Mouse (Mus musculus): ENCODE measurements around the gene Npb. TPM values are rescaled to one million over a fixed set of nuclear protein-coding genes. Genes with fewer than 3 reads are reported as not detected.
A peak's percentile ranks its signal among the peaks of the same experiment; 100 is the strongest.

Npb gene
- total and polyA plus RNA-seq, 3 experiments: not detected

DNA sequence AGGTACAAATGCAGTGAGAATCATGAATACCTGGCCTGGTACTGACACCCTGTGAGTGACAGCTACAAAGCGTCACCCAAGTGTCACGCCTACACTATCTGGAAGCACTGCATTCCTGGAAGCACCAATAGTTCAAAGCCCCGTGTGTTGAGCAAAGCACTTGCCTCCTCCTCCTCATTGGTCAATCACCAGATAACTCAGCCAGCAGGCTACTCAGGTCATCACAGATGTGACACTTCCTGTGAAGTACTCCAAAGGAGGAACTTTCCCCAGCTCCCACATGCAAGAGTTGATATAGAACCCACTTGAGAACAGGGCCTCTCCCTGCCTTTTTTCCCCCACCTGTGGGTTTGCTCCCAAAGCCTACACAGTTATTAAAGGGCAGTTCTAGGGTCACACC, 37.2 kb upstream of the Npb start:
- Histone ChIP-seq H3K36me3 (ENCODE audit: control insufficient read depth, insufficient read depth, low read length) (no peaks in the 10 kb centered on the region; the same call in 1 of the 2 replicates), H3K4me1 (ENCODE audit: control insufficient read depth, insufficient read depth, low read length) (peaks cover 6% of the 10 kb centered on the region), H3K27ac (no peak overlapping the region), H3K27me3 (ENCODE audit: control insufficient read depth, insufficient read depth, low read length) (no peaks in the 10 kb centered on the region), H3K79me2 (replicated peaks; ENCODE audit: control insufficient read depth, insufficient read depth, low read length) (peaks cover 1% of the 10 kb centered on the region), H3K4me3 (no peak overlapping the region; the same call in 1 of the 2 replicates), H3K9ac (ENCODE audit: low read depth, low read length) (no peak overlapping the region)
- WGBS: 54% methylated on average over 3 of the region's 3 CpGs
- TF ChIP-seq EP300 (IDR thresholded peaks at IDR 0.05; ENCODE audit: insufficient read depth, low read depth, low read length) (no peak), CTCF (IDR thresholded peaks at IDR 0.05) (no peak), POLR2A (IDR thresholded peaks at IDR 0.05; ENCODE audit: insufficient read depth, low read depth, low read length) (no peak)
- intact Hi-C loops (cut with DNase I): loop anchor here (2.0 kb wide), 1 partner anchor 22 kb away; the partner anchor contains the start of gene Mcrip1
- DNase-seq: no peak

- 2% methylated on average over 11 of the region's 11 CpGs for WGBS
- intact Hi-C loops (cut with DNase I): loop anchor here (2.0 kb wide), 1 partner anchor 23 kb away; the partner anchor contains the start of gene Mcrip1
- DNase-seq: no peak
These were observed 36.4 kb upstream of the Npb start for GRCm38 (mm10) chr11:120571754-120572416.

DNA sequence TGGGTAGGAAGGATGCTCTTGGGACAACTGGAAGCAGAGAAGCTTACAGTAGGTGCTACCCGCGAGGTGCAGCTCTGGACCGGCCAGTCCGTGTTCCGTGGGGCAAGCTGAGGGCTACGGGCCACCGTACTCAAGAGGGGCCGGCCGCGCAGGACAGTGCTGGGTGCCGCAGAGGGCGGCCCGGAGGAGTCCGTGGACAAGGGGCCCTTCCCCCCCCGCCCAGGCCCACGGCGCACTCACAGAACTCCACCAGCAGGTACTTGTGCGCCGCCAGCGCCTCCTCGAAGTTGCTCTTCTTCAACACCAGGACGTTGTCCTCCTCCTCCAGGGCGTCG, 35.9 kb upstream of the Npb start:
- Histone ChIP-seq H3K4me1 (ENCODE audit: control insufficient read depth, insufficient read depth, low read length) (peaks cover 6% of the 10 kb centered on the region), H3K27me3 (ENCODE audit: control insufficient read depth, insufficient read depth, low read length) (no peaks in the 10 kb centered on the region), H3K27ac (peak overlapping the region; percentile 98), H3K4me3 (peak overlapping the region; percentile 80), H3K79me2 (replicated peaks; ENCODE audit: control insufficient read depth, insufficient read depth, low read length) (peaks cover 1% of the 10 kb centered on the region), H3K36me3 (ENCODE audit: control insufficient read depth, insufficient read depth, low read length) (no peaks in the 10 kb centered on the region; the same call in 1 of the 2 replicates), H3K9ac (ENCODE audit: low read depth, low read length) (peak overlapping the region; percentile 90)
- intact Hi-C loops (cut with DNase I): no loop called here
- TF ChIP-seq EP300 (IDR thresholded peaks at IDR 0.05; ENCODE audit: insufficient read depth, low read depth, low read length) (no peak), CTCF (IDR thresholded peaks at IDR 0.05) (no peak), POLR2A (IDR thresholded peaks at IDR 0.05; ENCODE audit: insufficient read depth, low read depth, low read length) (no peak)
- WGBS: under 1% methylated on average over 24 of the region's 24 CpGs
- DNase-seq: no peak

More at GRCm38 (mm10) chr11:120571754-120572416, 36.4 kb upstream of the Npb start:
- Histone ChIP-seq H3K36me3 (ENCODE audit: control insufficient read depth, insufficient read depth, low read length) (no peaks in the 10 kb centered on the region; the same call in 1 of the 2 replicates), H3K4me3 (peak overlapping the region; percentile 80), H3K4me1 (ENCODE audit: control insufficient read depth, insufficient read depth, low read length) (peaks cover 6% of the 10 kb centered on the region), H3K27me3 (ENCODE audit: control insufficient read depth, insufficient read depth, low read length) (no peaks in the 10 kb centered on the region), H3K27ac (peak overlapping the region; percentile 98), H3K9ac (ENCODE audit: low read depth, low read length) (peak overlapping the region; percentile 90), H3K79me2 (replicated peaks; ENCODE audit: control insufficient read depth, insufficient read depth, low read length) (peaks cover 1% of the 10 kb centered on the region)
- 0 out of 2 replicates have a peak, but pooled peaks have one; percentile 13 for TF ChIP-seq POLR2A (IDR thresholded peaks at IDR 0.05; ENCODE audit: insufficient read depth, low read depth, low read length)
- TF ChIP-seq EP300 (IDR thresholded peaks at IDR 0.05; ENCODE audit: insufficient read depth, low read depth, low read length): no peak

DNA sequence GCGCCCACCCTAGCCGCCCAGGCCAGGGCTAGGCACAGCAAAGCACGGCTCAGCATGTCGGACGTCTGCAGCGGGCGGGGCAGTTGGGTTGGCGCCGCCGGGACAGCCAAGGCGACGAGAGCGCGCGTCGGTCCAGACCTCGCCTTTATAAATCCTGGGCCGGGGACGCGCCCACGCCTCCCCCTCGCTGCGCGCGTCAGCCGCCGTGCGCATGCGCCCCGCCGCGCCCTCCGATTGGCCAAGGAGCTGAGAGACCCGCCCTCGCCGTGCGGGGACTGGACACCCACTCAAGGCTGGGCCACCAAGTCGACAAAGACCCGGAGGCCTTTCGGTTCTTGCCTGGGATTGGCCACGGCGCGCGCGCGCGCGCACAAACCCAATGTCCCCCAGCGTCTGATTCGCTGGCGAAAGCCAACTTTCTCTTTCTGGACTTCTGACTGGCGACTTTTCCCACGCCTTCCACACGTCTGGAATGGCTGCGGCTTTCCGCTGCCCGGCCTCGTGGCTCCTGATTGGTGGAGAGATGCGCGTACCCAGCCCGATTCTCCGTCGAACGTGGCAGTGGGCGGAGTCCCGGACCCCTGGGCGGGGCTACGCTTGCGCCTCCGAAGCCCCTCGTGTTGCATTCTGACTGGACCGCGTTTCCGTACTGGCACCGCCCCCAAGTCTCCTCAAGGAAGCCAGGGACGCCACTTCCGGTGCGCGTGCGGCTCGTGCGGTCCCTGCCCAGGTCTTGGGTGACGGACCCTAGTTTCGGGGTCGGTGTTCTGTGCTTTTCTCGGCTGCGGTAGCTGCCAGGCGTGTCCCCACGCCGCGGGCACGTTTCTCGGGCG, 35.3 kb upstream of the Npb start, which contains the start of gene P4hb:
Gene P4hb (minus strand): TSS at position 502 of the 833 bp plus-strand sequence.
- peak; percentile 99 to 100 for DNase-seq
- peak within 1 kb of the TSS; percentile 85 for H3K4me3 ChIP-seq
- H3K4me1 ChIP-seq (ENCODE audit: control insufficient read depth, insufficient read depth, low read length): peaks cover 6% of the 10 kb centered on the region
- peaks cover 1% of the 10 kb centered on the region; the same call in 1 of the 2 replicates for H3K79me2 ChIP-seq (replicated peaks; ENCODE audit: control insufficient read depth, insufficient read depth, low read length)
- TF ChIP-seq EP300 (IDR thresholded peaks at IDR 0.05; ENCODE audit: insufficient read depth, low read depth, low read length) (peak; percentile 60; the same call in 1 of the 2 replicates), CTCF (IDR thresholded peaks at IDR 0.05) (no peak), POLR2A (IDR thresholded peaks at IDR 0.05; ENCODE audit: insufficient read depth, low read depth, low read length) (peak; percentile 97)
- H3K36me3 ChIP-seq (ENCODE audit: control insufficient read depth, insufficient read depth, low read length): no peaks in the 10 kb centered on the region; the same call in 1 of the 2 replicates
- peak within 1 kb of the TSS; percentile 90 for H3K9ac ChIP-seq (ENCODE audit: low read depth, low read length)
- under 1% methylated on average over 92 of the region's 94 CpGs for WGBS
- intact Hi-C loops (cut with DNase I): loop anchor here (1.0 kb wide), 1 partner anchor 8 kb away; the partner anchor contains the start of gene Arhgdia
- H3K27me3 ChIP-seq (ENCODE audit: control insufficient read depth, insufficient read depth, low read length): no peaks in the 10 kb centered on the region
- peak within 1 kb of the TSS; percentile 98 for H3K27ac ChIP-seq

GRCm38 (mm10) chr11:120573585-120574277, 34.5 kb upstream of the Npb start:
- H3K36me3 ChIP-seq (ENCODE audit: control insufficient read depth, insufficient read depth, low read length): no peaks in the 10 kb centered on the region; the same call in 1 of the 2 replicates
- intact Hi-C loops (cut with DNase I): loop anchor here (1.0 kb wide), 1 partner anchor 8 kb away; the partner anchor contains the start of gene Arhgdia
- peak overlapping the region; percentile 98 for H3K27ac ChIP-seq
- WGBS: 1% methylated on average over 23 of the region's 23 CpGs
- H3K4me3 ChIP-seq: peak overlapping the region; percentile 85
- DNase-seq: no peak
- no peaks in the 10 kb centered on the region for H3K27me3 ChIP-seq (ENCODE audit: control insufficient read depth, insufficient read depth, low read length)
- H3K79me2 ChIP-seq (replicated peaks; ENCODE audit: control insufficient read depth, insufficient read depth, low read length): peaks cover 1% of the 10 kb centered on the region; the same call in 1 of the 2 replicates
- TF ChIP-seq EP300 (IDR thresholded peaks at IDR 0.05; ENCODE audit: insufficient read depth, low read depth, low read length): no peak; the same call in 1 of the 2 replicates
- TF ChIP-seq POLR2A (IDR thresholded peaks at IDR 0.05; ENCODE audit: insufficient read depth, low read depth, low read length): no peak
- TF ChIP-seq CTCF (IDR thresholded peaks at IDR 0.05): no peak
- peaks cover 6% of the 10 kb centered on the region for H3K4me1 ChIP-seq (ENCODE audit: control insufficient read depth, insufficient read depth, low read length)
- peak overlapping the region; percentile 81 for H3K9ac ChIP-seq (ENCODE audit: low read depth, low read length)

Measured in heart, adult 2 months (tissue).